Mouse (Mus musculus) lung, adult 2 months (tissue): ENCODE data around the gene Ttc23l.

ENCODE experiments used
- CTCF ChIP-seq: fragments of 200-500 bp; IDR thresholded peaks from 2 replicates; pipeline ENCODE4 v1.5.1; 2011; ENCODE audit warnings: mild to moderate bottlenecking, low read length, control low read depth; ENCODE audit not compliant: insufficient read depth
- POLR2A ChIP-seq: fragments of 200-500 bp; IDR thresholded peaks from 2 replicates; pipeline ENCODE4 v1.6.1; 2011; ENCODE audit warnings: low read depth, mild to moderate bottlenecking, control low read depth, low read length, borderline replicate concordance; ENCODE audit errors: extremely low read depth

DNA sequence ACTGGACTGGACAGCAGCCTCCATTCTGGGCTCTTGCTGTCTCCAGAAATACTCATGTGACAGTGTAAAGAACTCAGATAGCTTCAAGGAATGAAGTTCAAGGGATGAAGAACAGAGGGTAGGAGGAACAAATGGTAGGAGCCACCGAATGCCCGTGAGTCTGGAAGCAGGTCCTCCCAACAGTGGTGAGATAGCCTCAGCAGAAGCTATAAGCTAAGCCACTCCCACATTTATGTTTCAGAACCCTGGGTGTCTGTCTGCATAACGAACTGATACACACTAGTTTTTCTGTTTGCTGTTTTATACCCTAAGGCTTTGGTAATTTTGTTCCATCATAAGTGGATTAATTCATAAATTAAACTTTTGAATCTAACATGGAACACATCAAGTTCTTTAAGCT lies 93.8 kb downstream of the Ttc23l start:
- no peak for TF ChIP-seq CTCF
- TF ChIP-seq POLR2A: no peak
